Mouse (Mus musculus): Measurements from ENCODE around the gene B430218F22Rik.
"Not testable (repeated sequence)": the region's sequence is repeated elsewhere in the genome, so short reads cannot be mapped to it uniquely, and the experiment has no call there.

Gene B430218F22Rik

GRCm38 (mm10) chr13:118386511-118387447 is at the start of gene B430218F22Rik, which contains the start of gene Mrps30:
Gene B430218F22Rik (plus strand): TSS chr13:118386630.
Gene Mrps30 (minus strand): TSS chr13:118387252.
- DNase-seq, result peak; percentile 98

- no peak for DNase-seq
Observed at GRCm38 (mm10) chr13:118350257-118350656, 36.2 kb upstream of the B430218F22Rik start.

- DNase-seq, result no peak
Observed at GRCm38 (mm10) chr13:118350870-118351269, 35.6 kb upstream of the B430218F22Rik start.

- DNase-seq, result no peak
Observed at GRCm38 (mm10) chr13:118363342-118363741, 23.1 kb upstream of the B430218F22Rik start.

GRCm38 (mm10) chr13:118365774-118366173 is 20.7 kb upstream of the B430218F22Rik start:
- no peak for DNase-seq

- no peak for DNase-seq
Observed at GRCm38 (mm10) chr13:118372871-118373270, 13.6 kb upstream of the B430218F22Rik start.

- peak; percentile 68 for DNase-seq
Observed at GRCm38 (mm10) chr13:118379155-118379554, 7.3 kb upstream of the B430218F22Rik start.

GRCm38 (mm10) chr13:118380381-118380780 is 6.0 kb upstream of the B430218F22Rik start:
- no peak for DNase-seq

- DNase-seq, result not testable (repeated sequence)
Observed at GRCm38 (mm10) chr13:118387448-118387801, 995 bp downstream of the B430218F22Rik start.

GRCm38 (mm10) chr13:118395803-118396202 is 9.4 kb downstream of the B430218F22Rik start:
- DNase-seq, result no peak

- no peak for DNase-seq
Observed at GRCm38 (mm10) chr13:118400340-118400739, 13.9 kb downstream of the B430218F22Rik start.

- no peak for DNase-seq
Observed at GRCm38 (mm10) chr13:118403544-118403943, 17.1 kb downstream of the B430218F22Rik start.

GRCm38 (mm10) chr13:118411297-118411992 is 25.0 kb downstream of the B430218F22Rik start:
- DNase-seq, result no peak

- DNase-seq, result no peak
Observed at GRCm38 (mm10) chr13:118418163-118418562, 31.7 kb downstream of the B430218F22Rik start.

- no peak for DNase-seq
Observed at GRCm38 (mm10) chr13:118420408-118420807, 34.0 kb downstream of the B430218F22Rik start.

- DNase-seq, result no peak
Observed at GRCm38 (mm10) chr13:118420847-118421246, 34.4 kb downstream of the B430218F22Rik start.
